Mouse (Mus musculus): ENCODE data around the gene Olfm3.

Gene Olfm3

DNA sequence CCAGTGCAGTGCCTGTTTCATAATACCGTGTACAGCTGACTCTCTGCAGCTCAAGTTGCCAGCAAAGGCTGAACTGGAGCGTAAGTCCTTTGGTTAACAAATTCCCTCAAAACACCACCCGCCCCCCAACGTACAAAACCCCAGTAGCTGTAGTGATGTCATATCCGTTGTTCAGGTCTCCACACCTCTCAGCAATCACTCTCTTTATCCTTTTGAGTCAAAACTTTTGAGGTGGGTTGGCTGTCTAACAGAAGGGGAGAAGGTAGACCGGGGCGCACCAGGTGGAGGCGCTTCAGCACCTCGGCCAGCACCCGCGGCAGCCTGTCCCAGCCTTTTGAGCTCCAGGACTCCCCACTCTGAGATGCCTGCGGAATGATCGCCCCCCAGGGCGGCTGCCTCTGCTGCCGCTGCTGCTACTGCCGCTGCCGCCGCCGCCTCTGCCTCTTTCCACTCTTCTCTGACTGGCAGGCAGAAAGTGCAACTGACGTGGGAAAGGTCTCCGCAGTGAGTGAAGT, at the start of gene Olfm3:
Gene Olfm3 (plus strand): TSS at position 155 of the 515 bp plus-strand sequence.
- no peak for DNase-seq (ENCODE audit: low spot score in 2 of 2)

DNA sequence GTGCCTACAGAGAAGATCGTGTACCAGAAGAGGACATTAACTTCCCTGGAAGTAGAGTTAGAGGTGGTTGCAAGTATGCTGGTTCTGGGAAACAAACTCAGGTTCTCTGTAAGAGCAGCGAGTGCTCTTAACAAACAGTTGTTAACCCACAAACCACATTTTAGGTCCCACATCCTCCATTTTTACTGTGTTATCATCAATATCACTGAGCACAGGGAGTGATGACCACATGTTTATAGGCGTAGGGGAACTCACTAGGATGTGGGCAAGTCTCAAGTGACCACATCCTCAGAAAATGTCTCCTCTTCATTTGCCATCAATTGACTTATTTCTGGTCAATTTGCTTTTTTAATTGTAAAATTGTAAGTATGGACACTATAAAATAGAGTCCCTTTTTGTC, 14.1 kb upstream of the Olfm3 start:
- DNase-seq (ENCODE audit: low spot score in 2 of 2), result no peak

DNA sequence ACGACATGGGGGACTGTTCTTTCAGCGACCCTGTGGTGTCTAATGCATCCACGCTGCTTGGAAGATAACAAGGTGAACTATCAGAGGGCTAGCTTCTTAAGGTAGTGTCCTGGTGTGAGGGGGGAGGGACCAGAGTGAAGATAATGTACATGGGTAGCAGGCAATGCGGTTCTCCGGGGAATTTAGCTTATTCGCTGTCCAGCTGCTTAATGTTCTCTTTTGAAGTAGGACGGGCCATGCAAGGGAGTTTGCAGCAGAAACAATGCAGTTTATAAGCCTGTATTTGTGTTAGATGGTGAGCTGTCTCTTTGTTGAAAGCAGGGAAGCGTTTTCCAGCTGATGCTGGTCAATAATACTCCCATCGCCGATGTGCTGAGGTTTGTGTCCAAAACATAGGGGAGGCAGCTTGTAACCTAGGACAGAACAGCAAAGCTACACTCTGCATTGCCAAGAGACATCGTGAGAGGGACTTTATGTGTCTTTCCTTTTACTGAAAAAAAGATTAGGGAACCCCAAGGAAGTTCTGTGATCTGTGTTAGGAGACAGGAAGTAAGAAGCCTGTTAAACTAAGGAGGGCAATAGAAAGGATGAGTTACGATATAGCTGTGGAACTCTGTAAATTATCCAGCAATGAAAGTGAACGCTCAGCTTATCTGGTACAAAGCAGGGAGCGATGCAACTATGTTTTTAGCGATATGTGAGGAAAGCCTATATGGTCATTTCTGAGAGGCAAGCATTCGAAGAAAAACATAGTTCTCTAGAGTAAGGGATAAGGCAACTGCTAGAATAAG, 950 bp downstream of the Olfm3 start:
- no peak for DNase-seq (ENCODE audit: low spot score in 2 of 2)

DNA sequence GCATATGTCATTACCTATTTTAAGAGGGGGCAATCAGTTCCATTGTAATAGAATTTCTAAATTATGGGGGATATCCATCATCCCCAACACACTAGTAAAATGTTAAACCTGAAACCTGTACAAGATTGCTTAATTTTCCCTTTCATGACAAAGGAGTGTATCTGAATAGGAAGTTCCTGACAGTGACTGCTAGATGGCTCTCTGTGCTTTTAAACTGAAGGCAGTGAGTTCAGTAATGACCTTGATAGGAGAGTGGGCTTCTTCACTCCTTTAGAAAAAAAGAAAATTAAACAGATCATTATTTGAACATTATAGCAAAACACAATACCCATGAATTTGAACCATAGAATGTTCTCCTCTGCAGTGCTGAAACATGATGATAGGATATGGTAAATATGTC, 3.7 kb downstream of the Olfm3 start:
- DNase-seq (ENCODE audit: low spot score in 2 of 2), result no peak

DNA sequence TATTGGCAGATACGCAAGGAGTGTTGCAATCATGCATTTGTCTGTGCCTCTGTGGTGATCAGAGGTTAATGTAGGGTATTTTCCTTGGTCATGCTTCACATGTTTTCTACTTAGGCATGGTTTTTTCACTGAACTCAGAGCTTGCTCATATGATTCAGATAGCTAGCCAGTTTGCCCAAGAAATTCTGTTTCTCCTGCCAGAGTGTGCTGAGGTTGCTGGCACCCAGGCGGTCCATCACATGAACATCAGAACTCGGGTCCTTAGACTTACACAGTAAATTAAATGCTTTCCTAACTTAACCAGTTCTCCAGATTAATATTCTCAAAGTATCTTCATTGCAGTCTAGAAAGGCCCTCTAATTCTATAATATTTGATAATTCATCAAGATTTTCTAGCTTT, 5.0 kb downstream of the Olfm3 start:
- no peak for DNase-seq (ENCODE audit: low spot score in 2 of 2)

DNA sequence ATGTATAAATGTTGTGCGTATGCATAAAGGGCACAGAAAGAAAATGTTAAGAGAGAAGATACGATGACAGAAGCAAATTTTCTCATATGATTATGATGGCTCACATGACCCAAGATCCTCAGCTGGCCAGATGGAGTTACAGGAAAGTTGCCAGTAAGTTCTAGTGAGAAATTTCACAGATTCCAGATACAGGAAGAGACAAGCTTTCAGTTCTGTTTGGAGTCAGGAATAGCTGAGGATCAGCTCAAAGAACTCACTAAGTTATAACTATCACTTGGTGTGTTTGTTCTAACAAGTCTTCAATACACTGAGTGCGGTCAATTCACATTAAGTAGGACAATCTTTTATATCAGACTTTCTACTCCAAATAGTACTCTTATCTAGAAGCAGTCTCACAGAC, 16.2 kb downstream of the Olfm3 start:
- DNase-seq (ENCODE audit: low spot score in 2 of 2), result no peak

DNA sequence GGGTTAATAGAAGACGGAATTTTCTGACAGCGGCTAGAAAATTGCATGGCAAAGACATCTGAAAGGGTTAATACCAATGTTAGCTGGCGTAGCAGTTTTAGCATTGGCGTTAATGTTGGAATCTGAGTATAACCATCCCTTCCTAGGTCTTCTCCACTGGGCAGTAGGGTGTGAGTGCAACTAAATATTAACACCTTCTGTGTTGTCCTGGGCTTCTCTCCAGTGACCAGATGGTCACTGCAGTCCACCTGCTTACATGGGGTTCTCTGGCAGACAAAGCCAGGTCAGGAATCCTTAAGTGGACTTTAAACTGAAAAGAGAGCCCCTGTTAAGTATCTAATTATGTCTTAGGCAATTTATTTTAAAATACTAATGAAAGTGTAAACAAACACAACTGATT, 25.7 kb downstream of the Olfm3 start:
- DNase-seq (ENCODE audit: low spot score in 2 of 2), result no peak

DNA sequence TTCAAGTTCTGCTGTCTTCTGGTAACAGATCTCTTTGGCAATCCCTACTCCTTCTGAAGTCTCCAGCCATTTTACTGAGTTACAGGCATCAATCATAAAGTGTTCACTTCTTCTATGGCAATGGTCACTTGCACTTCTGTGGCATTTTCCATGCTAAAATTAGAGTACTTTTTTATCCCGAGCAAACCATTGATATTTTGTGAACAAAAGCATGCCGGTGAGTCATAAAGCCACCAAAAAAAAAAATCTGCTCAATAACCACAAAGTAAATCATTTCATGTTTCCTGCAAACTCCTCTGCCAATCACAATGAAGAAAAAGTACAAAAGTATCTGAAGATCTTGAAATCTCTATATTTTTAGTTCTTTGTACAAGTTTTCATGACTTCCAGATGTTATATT, 26.5 kb downstream of the Olfm3 start:
- no peak for DNase-seq (ENCODE audit: low spot score in 2 of 2)

DNA sequence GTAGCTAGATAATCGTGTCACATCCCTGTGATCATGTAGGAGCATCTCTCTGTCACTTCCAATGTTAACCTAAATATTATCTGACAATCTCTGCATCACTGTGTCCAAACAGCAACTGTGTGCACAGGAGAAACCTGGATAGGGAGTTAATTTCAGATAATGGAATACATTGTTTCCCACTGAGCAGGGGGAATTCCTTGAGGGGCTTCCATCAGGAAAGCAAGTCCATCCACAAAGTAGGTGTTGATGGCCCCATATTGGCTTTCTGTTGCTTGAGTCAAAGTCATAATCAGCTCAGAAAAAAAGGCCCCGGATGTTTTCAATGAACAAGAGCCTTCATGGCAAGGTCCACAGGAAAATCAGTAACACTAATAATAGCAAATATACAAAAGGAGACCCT, 26.9 kb downstream of the Olfm3 start:
- no peak for DNase-seq (ENCODE audit: low spot score in 2 of 2)

DNA sequence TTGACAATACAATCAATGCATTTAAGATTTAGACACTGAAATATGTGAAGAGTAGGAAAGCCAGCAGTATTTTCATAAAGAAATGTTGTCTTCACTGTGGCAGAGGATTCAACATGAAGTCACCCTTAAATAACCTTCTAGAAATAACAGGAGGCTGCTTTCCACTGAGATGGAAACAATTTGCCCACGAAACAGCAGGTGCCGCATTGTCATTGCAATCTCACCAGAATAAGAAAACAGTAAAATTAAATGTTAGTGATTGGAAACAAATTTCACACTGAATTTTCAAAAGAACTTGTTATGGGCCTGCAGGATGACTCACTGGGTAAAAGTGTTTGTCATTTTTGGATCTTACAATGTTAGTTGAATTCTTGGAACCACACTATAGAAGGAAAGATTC, 29.0 kb downstream of the Olfm3 start:
- DNase-seq (ENCODE audit: low spot score in 2 of 2), result no peak

DNA sequence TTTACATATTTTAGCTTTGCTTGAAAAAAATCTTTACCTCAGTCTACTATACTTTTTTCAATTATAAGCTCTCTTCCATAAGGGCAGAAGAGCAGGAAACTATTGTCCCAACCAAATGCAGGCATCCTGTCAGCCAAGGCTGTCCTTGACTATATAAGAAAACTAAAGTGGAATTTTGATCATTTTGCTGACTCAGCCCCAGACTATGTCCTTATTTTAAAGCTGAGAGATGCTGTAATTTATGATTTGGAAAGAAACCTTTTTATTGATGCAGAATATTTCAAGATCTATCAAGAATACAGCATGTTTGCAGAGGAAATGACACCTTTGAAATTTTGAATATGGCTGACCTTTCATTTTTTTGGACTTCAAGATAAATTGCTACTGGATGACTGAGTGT, 51.0 kb downstream of the Olfm3 start:
- no peak for DNase-seq (ENCODE audit: low spot score in 2 of 2)

DNA sequence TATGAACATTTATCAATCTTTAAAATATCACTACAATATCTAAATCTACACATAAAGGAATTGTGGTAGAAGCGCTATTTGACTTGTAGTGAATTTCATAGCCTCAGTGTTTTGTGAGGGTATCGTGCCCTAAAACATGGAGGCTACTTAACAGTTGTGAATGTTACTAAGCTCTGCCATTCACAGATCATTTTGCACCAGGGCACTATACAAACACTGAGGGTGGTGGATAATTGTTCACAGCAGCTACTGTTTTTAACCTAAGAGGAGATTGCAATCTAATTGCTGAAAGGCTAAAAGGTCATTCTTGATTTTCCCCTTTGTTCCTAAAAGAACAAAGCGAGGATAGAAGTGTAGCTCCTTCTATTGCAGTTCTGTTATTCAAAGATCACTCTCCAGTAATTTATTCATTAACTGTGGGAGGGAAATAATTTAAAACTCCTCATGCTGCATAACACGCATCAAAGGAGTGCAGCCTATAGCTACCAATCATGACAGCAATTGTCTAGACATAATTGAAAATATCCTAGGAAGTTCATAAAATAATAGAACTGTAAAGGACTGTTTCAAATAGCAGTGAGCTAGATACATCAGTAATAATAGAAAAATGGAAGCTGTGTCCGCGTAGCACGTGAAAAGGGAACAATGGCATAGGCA, 55.6 kb downstream of the Olfm3 start:
- DNase-seq (ENCODE audit: low spot score in 2 of 2), result no peak

DNA sequence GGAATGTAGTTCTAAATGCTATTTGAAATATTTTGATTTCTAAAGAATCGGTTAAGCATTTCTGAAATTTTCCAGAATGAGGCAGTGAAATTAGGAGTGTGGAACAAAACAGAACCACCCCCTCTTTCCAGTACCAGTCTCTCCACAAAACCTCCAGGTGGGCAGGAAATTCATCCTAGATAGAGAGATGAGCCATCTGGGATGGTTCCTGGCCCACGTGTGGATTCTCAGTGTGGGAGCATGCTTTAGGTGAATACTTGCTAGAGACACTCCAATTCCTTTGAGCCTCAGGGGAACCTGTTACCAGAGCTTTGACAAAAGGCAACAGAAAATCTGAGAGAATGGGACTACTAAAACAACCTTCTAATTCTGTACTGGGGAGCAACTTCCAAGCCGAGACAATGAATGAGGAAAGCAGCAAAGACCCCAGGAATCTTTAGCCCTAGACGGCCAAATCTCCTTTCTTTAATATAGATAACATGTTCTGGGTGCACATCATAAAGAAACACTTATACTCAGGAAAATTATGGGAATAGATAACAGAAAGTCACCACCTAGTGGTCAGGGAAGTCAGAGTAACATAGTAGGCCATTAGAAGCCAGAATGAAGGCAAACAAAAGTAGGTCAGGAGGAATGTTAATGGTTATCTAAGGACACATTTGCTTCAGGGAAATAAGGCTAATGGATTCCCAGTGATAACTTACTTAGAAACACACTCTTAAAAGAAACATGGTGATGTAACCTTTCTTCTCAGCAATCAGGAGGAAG, 58.6 kb downstream of the Olfm3 start:
- no peak for DNase-seq (ENCODE audit: low spot score in 2 of 2)

DNA sequence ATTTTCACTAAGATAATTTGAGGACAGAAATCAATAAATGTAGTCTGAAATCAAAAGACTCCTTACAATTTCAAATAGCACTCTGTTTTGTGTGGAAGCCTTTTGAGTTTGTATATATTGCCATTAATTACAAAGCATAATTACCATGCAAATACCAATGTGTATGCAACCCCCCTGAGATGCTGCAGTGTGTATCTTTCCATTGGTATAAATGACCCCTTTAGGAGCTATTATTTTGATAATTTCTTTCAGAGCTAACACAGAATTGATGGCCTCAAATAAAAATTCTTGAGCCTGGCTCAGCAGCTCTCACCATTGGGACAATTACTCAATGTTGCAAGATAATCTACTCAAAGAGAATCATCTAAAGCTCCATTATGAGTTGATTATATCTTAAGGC, 67.3 kb downstream of the Olfm3 start:
- DNase-seq (ENCODE audit: low spot score in 2 of 2), result no peak

DNA sequence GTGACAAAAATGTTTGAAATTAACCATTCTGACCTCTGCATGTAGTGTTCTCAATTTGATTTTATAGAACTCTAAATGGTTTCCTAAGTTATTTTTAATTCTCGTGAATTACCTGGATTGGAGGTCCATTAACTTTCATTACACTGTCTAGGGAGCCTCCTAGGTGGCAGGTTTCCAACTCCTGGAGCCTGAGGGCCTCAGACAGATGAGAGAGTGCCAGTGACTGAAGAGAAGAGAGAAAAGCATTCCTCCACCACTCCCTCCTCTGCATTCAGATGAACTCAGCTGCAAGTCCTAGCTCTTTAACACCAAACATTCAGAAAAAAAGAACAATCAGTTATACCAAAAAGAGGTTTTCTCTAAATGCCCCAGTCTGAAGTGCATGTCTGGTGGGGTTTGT, 68.6 kb downstream of the Olfm3 start:
- no peak for DNase-seq (ENCODE audit: low spot score in 2 of 2)

DNA sequence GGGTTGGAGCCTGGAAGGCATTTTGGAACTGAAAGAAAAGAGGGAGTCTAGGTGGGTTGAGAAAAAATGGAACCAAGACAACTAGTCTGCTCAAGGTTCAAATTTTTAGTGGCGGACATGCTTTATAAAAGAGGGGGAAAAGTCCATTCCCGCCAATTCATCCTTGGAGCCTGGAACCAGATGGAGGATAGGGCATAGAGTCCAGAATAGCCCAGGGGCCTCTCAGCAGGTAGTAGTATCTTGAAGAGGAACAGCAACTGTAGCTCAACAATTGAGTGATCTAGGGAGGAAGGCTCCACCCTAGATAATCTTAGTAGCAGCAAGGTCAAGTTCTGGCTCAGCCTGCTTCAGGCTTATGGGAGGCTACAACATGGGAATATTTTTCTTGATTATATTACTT, 87.0 kb downstream of the Olfm3 start:
- DNase-seq (ENCODE audit: low spot score in 2 of 2), result no peak

DNA sequence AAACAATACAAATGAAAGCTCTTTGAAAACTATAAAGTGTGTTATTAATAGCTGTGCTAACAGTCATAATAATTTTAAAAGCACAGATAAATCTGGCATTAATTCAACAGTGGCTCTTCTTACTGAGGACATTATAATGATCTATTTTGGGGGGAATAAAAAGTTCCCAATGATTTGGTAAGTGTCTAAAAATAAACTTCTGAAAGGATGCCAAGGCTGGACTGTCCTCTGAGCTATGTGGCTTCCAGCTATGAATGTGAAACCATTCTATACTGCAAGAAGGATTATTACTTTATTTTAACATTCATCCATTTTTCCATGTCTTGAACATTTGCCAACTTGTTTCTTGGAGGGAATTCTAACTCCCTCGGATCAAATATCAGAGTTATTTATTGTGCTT, 92.1 kb downstream of the Olfm3 start:
- DNase-seq (ENCODE audit: low spot score in 2 of 2), result no peak

DNA sequence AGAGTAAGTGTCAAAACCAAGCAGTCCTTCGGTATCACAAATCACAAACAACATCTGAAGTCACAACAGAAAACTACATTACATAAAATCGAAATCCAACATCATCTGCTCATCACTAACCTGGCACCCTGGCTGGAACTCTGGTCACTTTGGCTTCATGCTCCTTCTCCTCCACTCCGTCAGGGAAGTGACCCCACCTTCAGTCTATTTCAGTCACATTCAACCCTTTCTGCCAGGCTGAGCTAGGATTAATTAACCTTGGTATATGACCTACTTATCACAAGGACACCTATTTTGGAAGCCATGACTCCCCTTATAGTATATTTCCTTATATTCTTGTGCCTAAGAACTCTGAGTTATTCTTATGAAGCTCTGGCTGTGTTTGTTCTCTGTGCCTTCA, 123.7 kb downstream of the Olfm3 start:
- DNase-seq (ENCODE audit: low spot score in 2 of 2), result no peak

DNA sequence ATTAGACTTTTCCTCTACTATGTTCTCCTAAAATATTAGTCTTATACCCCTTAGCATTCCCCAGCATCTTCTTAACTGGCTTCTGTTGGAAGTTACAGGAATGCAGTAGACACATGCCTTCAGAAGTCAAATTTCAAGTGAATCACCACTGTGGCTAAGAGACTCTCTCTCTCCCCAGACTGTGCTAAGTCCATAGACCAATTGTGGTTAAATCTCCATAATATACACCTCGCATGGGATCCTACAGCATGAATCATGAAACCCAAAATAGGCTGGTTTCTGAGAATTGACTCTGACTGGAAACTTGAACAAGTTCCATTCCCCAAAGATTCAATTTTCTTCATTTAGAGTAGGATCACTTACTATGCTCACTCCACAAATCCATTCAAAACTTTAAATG, 124.2 kb downstream of the Olfm3 start:
- no peak for DNase-seq (ENCODE audit: low spot score in 2 of 2)

DNA sequence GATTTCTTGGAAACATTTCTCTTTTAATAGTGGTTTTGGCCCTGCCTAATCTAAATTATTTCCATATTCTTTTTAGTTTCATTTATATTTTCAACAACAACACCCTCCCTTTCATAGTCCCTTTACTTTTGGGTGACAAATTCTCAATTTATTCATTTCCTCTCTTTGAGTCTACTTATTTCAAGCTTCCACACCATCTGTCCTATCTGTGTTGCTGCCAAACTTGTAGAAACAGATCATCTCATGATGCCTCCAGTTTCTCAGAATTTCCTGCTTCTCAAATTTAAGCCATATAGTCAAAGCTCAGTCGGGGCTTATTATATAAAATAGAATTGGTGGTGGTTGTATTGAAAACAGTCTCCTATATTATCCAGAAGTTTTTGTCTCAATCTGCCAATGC, 124.7 kb downstream of the Olfm3 start:
- no peak for DNase-seq (ENCODE audit: low spot score in 2 of 2)

DNA sequence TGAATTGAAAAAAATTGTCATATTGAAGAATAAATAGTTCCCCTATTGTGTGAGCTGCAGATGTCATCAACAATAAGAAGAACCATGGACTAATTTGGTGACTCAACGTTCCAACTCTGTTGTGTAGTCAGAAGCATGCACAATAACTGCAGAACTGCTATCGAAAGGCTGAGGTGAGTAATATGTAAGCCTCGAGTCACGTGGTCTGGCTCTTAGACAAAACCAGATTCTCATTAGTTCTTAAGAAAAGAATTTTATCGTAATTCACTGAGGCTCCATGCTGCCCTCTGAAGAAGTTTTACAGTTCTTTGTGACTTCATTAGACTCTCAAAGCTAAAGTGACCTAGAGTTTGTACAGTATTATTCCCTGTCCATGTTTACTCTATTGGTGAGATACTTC, 145.2 kb downstream of the Olfm3 start:
- no peak for DNase-seq (ENCODE audit: low spot score in 2 of 2)

DNA sequence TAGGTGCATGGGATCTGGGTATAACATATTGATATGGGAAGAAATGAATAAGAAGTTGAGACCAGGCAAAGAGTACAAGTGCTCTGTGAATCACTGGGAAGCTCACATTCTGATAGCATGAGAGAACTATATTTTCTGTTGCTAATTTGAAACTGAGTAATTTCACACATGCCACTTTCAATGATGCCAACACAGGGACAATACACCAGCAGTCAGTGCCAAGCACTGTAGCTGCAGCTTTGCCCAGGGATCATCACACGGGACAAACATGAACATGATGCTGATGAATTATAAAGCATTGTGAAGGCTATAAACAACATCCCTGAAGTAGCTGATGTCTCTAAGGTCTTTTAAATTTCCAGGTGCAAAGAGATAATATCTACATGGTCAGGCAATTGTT, 161.0 kb downstream of the Olfm3 start:
- DNase-seq (ENCODE audit: low spot score in 2 of 2), result no peak

Measured in spleen, postnatal 4 days (tissue).